Mouse (Mus musculus): ENCODE measurements around the gene Glrx. TPM values are rescaled to one million over a fixed set of nuclear protein-coding genes. Genes with fewer than 3 reads are reported as not detected.

The Glrx gene
- polyA plus RNA-seq, 1 experiment from 2014 or later: 34.0 TPM

DNA sequence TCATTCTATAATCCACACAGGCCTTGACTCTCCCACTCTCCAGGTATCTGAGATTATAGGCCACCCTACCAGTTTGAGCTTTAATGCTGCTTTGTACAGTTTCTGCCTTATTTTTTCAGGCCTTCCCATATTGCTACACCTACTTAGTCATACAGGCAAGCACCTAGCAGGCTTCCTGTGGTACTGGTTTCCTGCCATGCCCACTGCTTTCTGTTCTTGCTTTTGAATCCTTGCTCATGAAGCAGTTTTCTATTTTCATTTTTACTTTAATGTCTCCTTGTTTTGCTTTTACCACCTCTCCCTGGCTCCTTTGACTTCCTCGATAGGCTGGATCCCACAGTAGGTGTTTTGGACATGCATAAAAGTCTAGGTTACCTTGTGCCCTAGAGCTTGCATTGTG is 14.3 kb upstream of the Glrx start:
- H3K4me2 ChIP-seq (ENCODE audit: low read depth, low read length): no peak overlapping the region
- no peaks in the 10 kb centered on the region for H3K9me3 ChIP-seq (replicated peaks; ENCODE audit: control insufficient read depth, low read length)
- H3K27me3 ChIP-seq (ENCODE audit: control insufficient read depth, insufficient read depth, low read length): no peaks in the 10 kb centered on the region
- 96% methylated on average over 1 of the region's 1 CpGs for WGBS
- no peak overlapping the region for H3K9ac ChIP-seq (replicated peaks; ENCODE audit: low read length)
- no peak for DNase-seq (ENCODE audit: low spot score)
- no peaks in the 10 kb centered on the region for H3K36me3 ChIP-seq (replicated peaks; ENCODE audit: control insufficient read depth, insufficient read depth, low read depth, low read length)
- no peak overlapping the region for H3K27ac ChIP-seq (replicated peaks; ENCODE audit: low read depth, low read length)
- no peak overlapping the region for H3K4me3 ChIP-seq (ENCODE audit: low read depth, low read length)
- no peak for ATAC-seq (replicated peaks; ENCODE audit: insufficient number of reproducible peaks, low FRiP score, low TSS enrichment, low read depth)
- no peaks in the 10 kb centered on the region for H3K4me1 ChIP-seq (ENCODE audit: control insufficient read depth, insufficient read depth, low read length)

DNA sequence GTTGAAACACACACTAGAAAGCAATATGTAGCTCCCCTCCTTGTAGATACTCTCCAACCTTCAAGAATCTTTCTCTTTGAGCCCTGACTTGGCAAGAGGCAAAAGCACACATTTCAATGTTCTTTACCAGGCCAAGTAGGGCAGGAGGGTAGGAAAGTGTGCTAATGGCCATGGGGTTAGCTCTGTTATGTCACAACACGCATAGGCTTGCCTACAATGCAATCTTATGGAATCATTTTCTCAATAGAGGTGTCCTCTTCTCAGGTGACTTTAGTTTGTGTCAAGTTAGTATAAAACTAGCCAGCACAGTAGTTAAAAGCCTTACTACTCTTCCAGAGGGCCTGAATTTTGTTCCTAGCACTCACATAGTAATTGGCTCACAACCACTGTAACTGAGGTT is 9.0 kb upstream of the Glrx start:
- ATAC-seq (replicated peaks; ENCODE audit: insufficient number of reproducible peaks, low FRiP score, low TSS enrichment, low read depth) (no peak), DNase-seq (ENCODE audit: low spot score) (no peak)
- WGBS: 86% methylated on average over 1 of the region's 1 CpGs
- no peak overlapping the region for H3K4me2 ChIP-seq (ENCODE audit: low read depth, low read length)
- no peaks in the 10 kb centered on the region for H3K4me1 ChIP-seq (ENCODE audit: control insufficient read depth, insufficient read depth, low read length)
- no peak overlapping the region for H3K4me3 ChIP-seq (ENCODE audit: low read depth, low read length)
- H3K9ac ChIP-seq (replicated peaks; ENCODE audit: low read length): no peak overlapping the region
- H3K27ac ChIP-seq (replicated peaks; ENCODE audit: low read depth, low read length): no peak overlapping the region
- no peaks in the 10 kb centered on the region for H3K9me3 ChIP-seq (replicated peaks; ENCODE audit: control insufficient read depth, low read length)
- no peaks in the 10 kb centered on the region for H3K36me3 ChIP-seq (replicated peaks; ENCODE audit: control insufficient read depth, insufficient read depth, low read depth, low read length)
- no peaks in the 10 kb centered on the region for H3K27me3 ChIP-seq (ENCODE audit: control insufficient read depth, insufficient read depth, low read length)

DNA sequence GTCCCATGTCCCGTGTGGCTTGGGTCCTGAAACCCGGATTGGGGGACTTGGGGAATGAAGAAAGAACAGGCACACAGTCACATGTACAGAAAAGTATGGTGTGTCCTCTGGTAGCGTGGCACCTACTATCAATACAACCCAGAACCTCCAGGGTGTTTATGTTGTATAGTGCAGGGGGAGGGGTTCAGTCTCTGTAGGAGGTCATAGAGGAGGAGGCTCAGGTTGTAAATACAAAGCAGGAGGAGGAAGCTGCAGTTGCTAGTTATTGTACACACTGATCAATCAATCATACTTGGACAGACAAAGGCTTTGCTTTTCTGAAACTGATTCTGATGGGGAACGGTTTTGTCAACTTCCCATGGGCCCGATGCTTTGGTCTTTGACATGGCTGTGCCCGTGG is 8.0 kb upstream of the Glrx start:
- Histone ChIP-seq H3K4me1 (ENCODE audit: control insufficient read depth, insufficient read depth, low read length) (no peaks in the 10 kb centered on the region), H3K9ac (replicated peaks; ENCODE audit: low read length) (no peak overlapping the region), H3K36me3 (replicated peaks; ENCODE audit: control insufficient read depth, insufficient read depth, low read depth, low read length) (no peaks in the 10 kb centered on the region), H3K9me3 (replicated peaks; ENCODE audit: control insufficient read depth, low read length) (no peaks in the 10 kb centered on the region), H3K27ac (replicated peaks; ENCODE audit: low read depth, low read length) (no peak overlapping the region), H3K4me3 (ENCODE audit: low read depth, low read length) (no peak overlapping the region), H3K27me3 (ENCODE audit: control insufficient read depth, insufficient read depth, low read length) (no peaks in the 10 kb centered on the region), H3K4me2 (ENCODE audit: low read depth, low read length) (no peak overlapping the region)
- DNase-seq (ENCODE audit: low spot score): no peak
- no peak for ATAC-seq (replicated peaks; ENCODE audit: insufficient number of reproducible peaks, low FRiP score, low TSS enrichment, low read depth)
- WGBS: 76% methylated on average over 6 of the region's 6 CpGs

DNA sequence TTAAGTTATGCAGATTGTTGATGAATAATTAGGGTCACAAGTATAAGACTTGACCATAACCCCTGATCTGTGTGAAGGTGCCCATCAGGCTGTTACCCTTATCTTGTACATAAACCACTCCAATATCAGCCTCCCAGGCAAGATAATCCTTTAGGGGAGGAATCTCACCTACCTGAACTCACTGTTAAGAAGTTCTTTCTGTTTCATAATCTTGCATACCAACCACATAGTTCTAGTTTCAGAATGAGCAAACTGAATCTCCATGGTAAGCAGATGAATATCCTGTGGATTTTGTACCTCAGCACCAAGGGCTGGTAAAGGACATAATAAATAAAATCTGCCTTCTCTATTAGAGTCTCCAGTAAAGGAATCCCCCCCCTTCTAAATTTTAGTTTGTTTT is 7.0 kb upstream of the Glrx start:
- Histone ChIP-seq H3K27ac (replicated peaks; ENCODE audit: low read depth, low read length) (no peak overlapping the region), H3K9me3 (replicated peaks; ENCODE audit: control insufficient read depth, low read length) (no peaks in the 10 kb centered on the region), H3K9ac (replicated peaks; ENCODE audit: low read length) (no peak overlapping the region), H3K36me3 (replicated peaks; ENCODE audit: control insufficient read depth, insufficient read depth, low read depth, low read length) (no peaks in the 10 kb centered on the region), H3K4me1 (ENCODE audit: control insufficient read depth, insufficient read depth, low read length) (no peaks in the 10 kb centered on the region), H3K4me3 (ENCODE audit: low read depth, low read length) (no peak overlapping the region), H3K4me2 (ENCODE audit: low read depth, low read length) (no peak overlapping the region), H3K27me3 (ENCODE audit: control insufficient read depth, insufficient read depth, low read length) (no peaks in the 10 kb centered on the region)
- no peak for DNase-seq (ENCODE audit: low spot score)
- ATAC-seq (replicated peaks; ENCODE audit: insufficient number of reproducible peaks, low FRiP score, low TSS enrichment, low read depth): no peak

DNA sequence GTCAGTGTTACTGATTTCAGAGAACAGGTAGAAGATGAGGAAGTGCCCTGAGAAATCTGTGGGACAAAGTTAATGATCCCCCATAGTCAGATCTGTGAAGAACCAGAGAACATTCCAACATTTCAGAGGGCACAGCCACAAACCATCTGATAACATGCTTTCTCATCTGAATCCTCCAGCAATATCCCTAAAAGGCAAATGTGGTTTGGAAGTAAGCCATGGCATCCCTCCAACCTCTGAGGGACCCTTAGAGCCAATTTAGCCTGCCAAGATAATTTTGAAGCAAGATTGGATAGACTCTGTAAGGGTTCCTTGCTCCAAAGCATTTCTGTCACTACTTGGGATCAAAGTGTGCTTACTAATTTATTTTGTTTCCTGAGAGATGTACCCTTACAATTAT is 6.2 kb upstream of the Glrx start:
- Histone ChIP-seq H3K4me3 (ENCODE audit: low read depth, low read length) (no peak overlapping the region), H3K36me3 (replicated peaks; ENCODE audit: control insufficient read depth, insufficient read depth, low read depth, low read length) (no peaks in the 10 kb centered on the region), H3K27me3 (ENCODE audit: control insufficient read depth, insufficient read depth, low read length) (no peaks in the 10 kb centered on the region), H3K9me3 (replicated peaks; ENCODE audit: control insufficient read depth, low read length) (no peaks in the 10 kb centered on the region), H3K9ac (replicated peaks; ENCODE audit: low read length) (no peak overlapping the region), H3K27ac (replicated peaks; ENCODE audit: low read depth, low read length) (no peak overlapping the region), H3K4me1 (ENCODE audit: control insufficient read depth, insufficient read depth, low read length) (no peaks in the 10 kb centered on the region), H3K4me2 (ENCODE audit: low read depth, low read length) (no peak overlapping the region)
- DNase-seq (ENCODE audit: low spot score) (no peak), ATAC-seq (replicated peaks; ENCODE audit: insufficient number of reproducible peaks, low FRiP score, low TSS enrichment, low read depth) (no peak)

DNA sequence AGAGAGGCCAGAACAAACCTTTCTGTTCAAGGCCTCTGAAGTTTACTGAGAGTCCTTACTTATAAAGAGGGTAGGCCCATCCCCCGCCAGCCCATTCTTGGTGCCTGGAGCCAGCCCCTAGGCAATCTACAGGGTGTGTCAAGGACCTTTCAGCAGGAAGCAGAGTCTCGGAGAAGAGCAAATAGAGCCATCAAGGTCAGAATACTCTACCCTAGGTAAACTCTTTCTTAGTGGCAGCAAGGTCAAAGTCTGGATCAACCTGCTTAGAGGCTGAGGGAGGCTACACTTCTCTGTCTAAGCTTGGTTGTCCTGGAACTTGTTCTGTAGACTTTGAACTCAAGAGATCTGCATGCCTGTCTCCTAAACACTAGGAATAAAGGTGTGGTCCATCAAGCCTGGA is 4.2 kb upstream of the Glrx start:
- no peaks in the 10 kb centered on the region for H3K4me1 ChIP-seq (ENCODE audit: control insufficient read depth, insufficient read depth, low read length)
- 63% methylated on average over 2 of the region's 2 CpGs for WGBS
- DNase-seq (ENCODE audit: low spot score): no peak
- H3K4me3 ChIP-seq (ENCODE audit: low read depth, low read length): no peak overlapping the region
- H3K9ac ChIP-seq (replicated peaks; ENCODE audit: low read length): no peak overlapping the region
- no peaks in the 10 kb centered on the region for H3K9me3 ChIP-seq (replicated peaks; ENCODE audit: control insufficient read depth, low read length)
- no peaks in the 10 kb centered on the region for H3K27me3 ChIP-seq (ENCODE audit: control insufficient read depth, insufficient read depth, low read length)
- no peak for ATAC-seq (replicated peaks; ENCODE audit: insufficient number of reproducible peaks, low FRiP score, low TSS enrichment, low read depth)
- no peak overlapping the region for H3K4me2 ChIP-seq (ENCODE audit: low read depth, low read length)
- H3K27ac ChIP-seq (replicated peaks; ENCODE audit: low read depth, low read length): no peak overlapping the region
- no peaks in the 10 kb centered on the region for H3K36me3 ChIP-seq (replicated peaks; ENCODE audit: control insufficient read depth, insufficient read depth, low read depth, low read length)

DNA sequence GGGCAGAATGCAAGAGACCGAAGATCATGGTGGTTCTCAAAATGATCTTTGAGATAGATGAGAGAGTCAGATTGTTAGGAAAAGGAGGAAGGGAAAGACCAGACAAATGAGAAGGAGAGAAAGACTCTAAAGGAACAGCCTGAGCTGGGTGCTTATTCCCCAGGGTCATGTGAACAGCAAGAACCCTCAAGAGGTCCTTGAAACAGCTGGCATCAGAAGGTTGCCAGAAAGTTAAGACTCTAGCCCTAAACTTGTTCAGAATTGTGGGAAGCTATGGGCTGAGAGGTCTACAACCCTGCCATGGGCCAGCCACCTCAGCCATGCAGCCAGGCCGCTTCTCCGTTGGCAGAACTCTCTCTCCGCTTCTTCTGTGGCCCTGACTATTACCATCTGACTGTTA is 1.2 kb upstream of the Glrx start:
- Histone ChIP-seq H3K9ac (replicated peaks; ENCODE audit: low read length) (0 out of 2 replicates have a peak overlapping the region, but pooled peaks have one; percentile 18), H3K27ac (replicated peaks; ENCODE audit: low read depth, low read length) (no peak overlapping the region), H3K4me1 (ENCODE audit: control insufficient read depth, insufficient read depth, low read length) (peaks cover 2% of the 10 kb centered on the region; the same call in 1 of the 2 replicates), H3K4me3 (ENCODE audit: low read depth, low read length) (no peak overlapping the region), H3K9me3 (replicated peaks; ENCODE audit: control insufficient read depth, low read length) (no peaks in the 10 kb centered on the region), H3K36me3 (replicated peaks; ENCODE audit: control insufficient read depth, insufficient read depth, low read depth, low read length) (no peaks in the 10 kb centered on the region), H3K4me2 (ENCODE audit: low read depth, low read length) (no peak overlapping the region), H3K27me3 (ENCODE audit: control insufficient read depth, insufficient read depth, low read length) (no peaks in the 10 kb centered on the region)
- 91% methylated on average over 4 of the region's 4 CpGs for WGBS
- DNase-seq (ENCODE audit: low spot score) (no peak), ATAC-seq (replicated peaks; ENCODE audit: insufficient number of reproducible peaks, low FRiP score, low TSS enrichment, low read depth) (no peak)

DNA sequence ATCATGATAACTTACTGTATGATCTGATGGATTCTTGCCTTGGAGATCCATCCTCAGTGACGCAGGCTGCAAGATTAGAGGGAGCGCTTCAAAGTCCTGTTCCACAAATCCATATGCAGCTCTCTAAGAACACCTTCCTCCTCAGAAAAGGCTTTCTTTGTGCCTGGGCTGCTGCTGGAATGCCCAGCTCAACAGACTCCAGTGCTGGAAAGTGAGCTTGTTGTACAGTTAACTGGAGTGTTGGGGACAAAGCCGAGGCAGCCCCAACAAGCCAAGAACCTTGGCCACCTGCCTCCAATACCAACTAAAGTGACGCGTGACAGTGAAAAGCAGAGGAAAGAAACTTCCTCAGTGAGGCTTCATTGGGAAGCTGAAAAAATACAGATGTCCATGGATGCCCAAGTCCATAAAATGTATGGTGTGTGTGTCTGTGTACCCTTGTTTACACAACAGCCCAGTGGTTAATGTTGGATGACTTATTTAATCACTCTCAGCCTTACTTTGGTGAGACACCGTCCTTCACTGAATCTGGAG is 1.2 kb downstream of the Glrx start:
- Histone ChIP-seq H3K27me3 (ENCODE audit: control insufficient read depth, insufficient read depth, low read length) (no peaks in the 10 kb centered on the region), H3K4me1 (ENCODE audit: control insufficient read depth, insufficient read depth, low read length) (peaks cover 2% of the 10 kb centered on the region; the same call in 1 of the 2 replicates), H3K36me3 (replicated peaks; ENCODE audit: control insufficient read depth, insufficient read depth, low read depth, low read length) (no peaks in the 10 kb centered on the region), H3K4me3 (ENCODE audit: low read depth, low read length) (peak overlapping the region; percentile 41), H3K27ac (replicated peaks; ENCODE audit: low read depth, low read length) (no peak overlapping the region), H3K9me3 (replicated peaks; ENCODE audit: control insufficient read depth, low read length) (no peaks in the 10 kb centered on the region), H3K9ac (replicated peaks; ENCODE audit: low read length) (peak overlapping the region; percentile 47), H3K4me2 (ENCODE audit: low read depth, low read length) (peak overlapping the region; percentile 49)
- 64% methylated on average over 6 of the region's 6 CpGs for WGBS
- DNase-seq (ENCODE audit: low spot score) (no peak), ATAC-seq (replicated peaks; ENCODE audit: insufficient number of reproducible peaks, low FRiP score, low TSS enrichment, low read depth) (no peak)

Data from embryonic facial prominence, embryonic 11.5 days (tissue).